Mouse (Mus musculus) cerebellum, postnatal 4 days (tissue): Measurements from ENCODE around the gene Gm42791.
A peak's percentile ranks its signal among the peaks of the same experiment; 100 is the strongest.

Experiments
- DNase-seq, 2 experiments: peaks; one replicate each; pipeline ENCODE4 v3.0.0; 2022; ENCODE audit warnings: low spot score in 2 of 2, mixed read lengths in 1 of 2

Gm42791 gene

GRCm38 (mm10) chr5:148994706-148995414 is at the start of gene Gm42791:
Gene Gm42791 (minus strand): TSS chr5:148995147.
- peak; percentile 58 to 80 for DNase-seq

GRCm38 (mm10) chr5:149044067-149044466 is 49.1 kb upstream of the Gm42791 start:
- DNase-seq = no peak

- DNase-seq = no peak
These were observed 48.3 kb upstream of the Gm42791 start for GRCm38 (mm10) chr5:149043240-149043639.

- DNase-seq = peak in 1 of 2 experiments; percentile 40
These were observed 44.9 kb upstream of the Gm42791 start for GRCm38 (mm10) chr5:149039825-149040224.

- peak in 1 of 2 experiments; percentile 40 for DNase-seq
These were observed 42.8 kb upstream of the Gm42791 start for GRCm38 (mm10) chr5:149037729-149038128.

- DNase-seq = no peak
These were observed 42.0 kb upstream of the Gm42791 start for GRCm38 (mm10) chr5:149036920-149037319.

- DNase-seq = no peak
These were observed 37.5 kb upstream of the Gm42791 start for GRCm38 (mm10) chr5:149032438-149032837.

- peak; percentile 34 to 74 for DNase-seq
These were observed 36.3 kb upstream of the Gm42791 start for GRCm38 (mm10) chr5:149031199-149031750.

- no peak for DNase-seq
These were observed 35.2 kb upstream of the Gm42791 start for GRCm38 (mm10) chr5:149030103-149030502.

GRCm38 (mm10) chr5:149028394-149028793 is 33.4 kb upstream of the Gm42791 start:
- DNase-seq = no peak

GRCm38 (mm10) chr5:149027389-149027788 is 32.4 kb upstream of the Gm42791 start:
- no peak for DNase-seq

GRCm38 (mm10) chr5:149021120-149021519 is 26.2 kb upstream of the Gm42791 start:
- DNase-seq = no peak

GRCm38 (mm10) chr5:149020681-149021062 is 25.7 kb upstream of the Gm42791 start:
- no peak for DNase-seq

GRCm38 (mm10) chr5:149020059-149020680 is 25.2 kb upstream of the Gm42791 start:
- no peak for DNase-seq

- DNase-seq = no peak
These were observed 22.9 kb upstream of the Gm42791 start for GRCm38 (mm10) chr5:149017666-149018415.

GRCm38 (mm10) chr5:149017181-149017580 is 22.2 kb upstream of the Gm42791 start:
- no peak for DNase-seq

GRCm38 (mm10) chr5:149016261-149016660 is 21.3 kb upstream of the Gm42791 start:
- no peak for DNase-seq

- no peak for DNase-seq
These were observed 20.6 kb upstream of the Gm42791 start for GRCm38 (mm10) chr5:149015335-149016201.

GRCm38 (mm10) chr5:149014600-149015268 is 19.8 kb upstream of the Gm42791 start:
- DNase-seq = no peak

GRCm38 (mm10) chr5:149013817-149014508 is 19.0 kb upstream of the Gm42791 start:
- DNase-seq = no peak
